Mouse (Mus musculus): ENCODE measurements around the gene Tspan9. TPM values are rescaled to one million over a fixed set of nuclear protein-coding genes. Genes with fewer than 3 reads are reported as not detected.
A peak's percentile ranks its signal among the peaks of the same experiment; 100 is the strongest.

Tspan9 gene
- polyA plus RNA-seq, 1 experiment from 2014 or later, result 177 TPM

GRCm38 (mm10) chr6:127991509-127992176 is 151.8 kb downstream of the Tspan9 start:
- no peak for ATAC-seq (ENCODE audit: insufficient read depth, low FRiP score)
- H3K27me3 ChIP-seq (ENCODE audit: control insufficient read depth, insufficient read depth, low read length), result no peaks in the 10 kb centered on the region
- no peak overlapping the region for H3K4me3 ChIP-seq (replicated peaks; ENCODE audit: low read length)
- no peaks in the 10 kb centered on the region; the same call in 1 of the 2 replicates for H3K36me3 ChIP-seq (ENCODE audit: control insufficient read depth, insufficient read depth, low read length)
- H3K4me1 ChIP-seq (ENCODE audit: control insufficient read depth, insufficient read depth, low read length), result peaks cover 16% of the 10 kb centered on the region
- 67% methylated on average over 11 of the region's 11 CpGs for WGBS
- H3K9ac ChIP-seq (ENCODE audit: low read length), result peak overlapping the region; percentile 40; the same call in 1 of the 2 replicates
- H3K27ac ChIP-seq (ENCODE audit: low read length), result peak overlapping the region; percentile 46
- H3K9me3 ChIP-seq (replicated peaks; ENCODE audit: control insufficient read depth, low read length), result no peaks in the 10 kb centered on the region
- no peak overlapping the region for H3K4me2 ChIP-seq (ENCODE audit: low read depth, low read length)

- H3K4me3 ChIP-seq (replicated peaks; ENCODE audit: low read length), result no peak overlapping the region
- peak overlapping the region; percentile 82 for H3K27ac ChIP-seq (ENCODE audit: low read length)
- H3K9ac ChIP-seq (ENCODE audit: low read length), result 0 out of 2 replicates have a peak overlapping the region, but pooled peaks have one; percentile 37
- H3K4me1 ChIP-seq (ENCODE audit: control insufficient read depth, insufficient read depth, low read length), result peaks cover 16% of the 10 kb centered on the region
- H3K27me3 ChIP-seq (ENCODE audit: control insufficient read depth, insufficient read depth, low read length), result no peaks in the 10 kb centered on the region
- H3K4me2 ChIP-seq (ENCODE audit: low read depth, low read length), result peak overlapping the region; percentile 26; the same call in 1 of the 2 replicates
- H3K36me3 ChIP-seq (ENCODE audit: control insufficient read depth, insufficient read depth, low read length), result no peaks in the 10 kb centered on the region; the same call in 1 of the 2 replicates
- ATAC-seq (ENCODE audit: insufficient read depth, low FRiP score), result peak; percentile 89
- WGBS, result 49% methylated on average over 11 of the region's 11 CpGs
- H3K9me3 ChIP-seq (replicated peaks; ENCODE audit: control insufficient read depth, low read length), result no peaks in the 10 kb centered on the region
Measured at GRCm38 (mm10) chr6:127989624-127990212, 153.7 kb downstream of the Tspan9 start.

GRCm38 (mm10) chr6:127988944-127989494 is 154.4 kb downstream of the Tspan9 start:
- ATAC-seq (ENCODE audit: insufficient read depth, low FRiP score), result no peak
- WGBS, result 79% methylated on average over 12 of the region's 12 CpGs
- H3K4me3 ChIP-seq (replicated peaks; ENCODE audit: low read length), result no peak overlapping the region

GRCm38 (mm10) chr6:127987374-127987773 is 156.0 kb downstream of the Tspan9 start:
- WGBS, result 85% methylated on average over 14 of the region's 14 CpGs
- H3K4me3 ChIP-seq (replicated peaks; ENCODE audit: low read length), result no peak overlapping the region
- H3K9me3 ChIP-seq (replicated peaks; ENCODE audit: control insufficient read depth, low read length), result no peaks in the 10 kb centered on the region
- H3K9ac ChIP-seq (ENCODE audit: low read length), result no peak overlapping the region
- no peaks in the 10 kb centered on the region for H3K27me3 ChIP-seq (ENCODE audit: control insufficient read depth, insufficient read depth, low read length)
- H3K4me1 ChIP-seq (ENCODE audit: control insufficient read depth, insufficient read depth, low read length), result peaks cover 16% of the 10 kb centered on the region
- no peak overlapping the region for H3K4me2 ChIP-seq (ENCODE audit: low read depth, low read length)
- H3K27ac ChIP-seq (ENCODE audit: low read length), result no peak overlapping the region
- no peak for ATAC-seq (ENCODE audit: insufficient read depth, low FRiP score)
- no peaks in the 10 kb centered on the region; the same call in 1 of the 2 replicates for H3K36me3 ChIP-seq (ENCODE audit: control insufficient read depth, insufficient read depth, low read length)

More at GRCm38 (mm10) chr6:127988944-127989494, 154.4 kb downstream of the Tspan9 start:
- H3K4me1 ChIP-seq (ENCODE audit: control insufficient read depth, insufficient read depth, low read length), result peaks cover 16% of the 10 kb centered on the region
- H3K9ac ChIP-seq (ENCODE audit: low read length), result no peak overlapping the region
- H3K36me3 ChIP-seq (ENCODE audit: control insufficient read depth, insufficient read depth, low read length), result no peaks in the 10 kb centered on the region; the same call in 1 of the 2 replicates
- H3K27ac ChIP-seq (ENCODE audit: low read length), result peak overlapping the region; percentile 82
- no peak overlapping the region for H3K4me2 ChIP-seq (ENCODE audit: low read depth, low read length)
- no peaks in the 10 kb centered on the region for H3K9me3 ChIP-seq (replicated peaks; ENCODE audit: control insufficient read depth, low read length)
- no peaks in the 10 kb centered on the region for H3K27me3 ChIP-seq (ENCODE audit: control insufficient read depth, insufficient read depth, low read length)

- no peak for ATAC-seq (ENCODE audit: insufficient read depth, low FRiP score)
- peaks cover 20% of the 10 kb centered on the region for H3K4me1 ChIP-seq (ENCODE audit: control insufficient read depth, insufficient read depth, low read length)
- peak overlapping the region; percentile 2; the same call in 1 of the 2 replicates for H3K9ac ChIP-seq (ENCODE audit: low read length)
- no peaks in the 10 kb centered on the region for H3K36me3 ChIP-seq (ENCODE audit: control insufficient read depth, insufficient read depth, low read length)
- H3K9me3 ChIP-seq (replicated peaks; ENCODE audit: control insufficient read depth, low read length), result no peaks in the 10 kb centered on the region
- H3K4me2 ChIP-seq (ENCODE audit: low read depth, low read length), result no peak overlapping the region
- H3K27me3 ChIP-seq (ENCODE audit: control insufficient read depth, insufficient read depth, low read length), result no peaks in the 10 kb centered on the region
- H3K27ac ChIP-seq (ENCODE audit: low read length), result peak overlapping the region; percentile 1
- WGBS, result 51% methylated on average over 9 of the region's 9 CpGs
- H3K4me3 ChIP-seq (replicated peaks; ENCODE audit: low read length), result no peak overlapping the region
Measured at GRCm38 (mm10) chr6:127986357-127986756, 157.0 kb downstream of the Tspan9 start.

GRCm38 (mm10) chr6:127981176-127981575 is 162.2 kb downstream of the Tspan9 start:
- WGBS, result 37% methylated on average over 8 of the region's 8 CpGs
- Histone ChIP-seq H3K9ac (ENCODE audit: low read length) (no peak overlapping the region), H3K9me3 (replicated peaks; ENCODE audit: control insufficient read depth, low read length) (no peaks in the 10 kb centered on the region), H3K27me3 (ENCODE audit: control insufficient read depth, insufficient read depth, low read length) (no peaks in the 10 kb centered on the region), H3K27ac (ENCODE audit: low read length) (peak overlapping the region; percentile 47; the same call in 1 of the 2 replicates), H3K36me3 (ENCODE audit: control insufficient read depth, insufficient read depth, low read length) (no peaks in the 10 kb centered on the region), H3K4me2 (ENCODE audit: low read depth, low read length) (no peak overlapping the region), H3K4me3 (replicated peaks; ENCODE audit: low read length) (no peak overlapping the region), H3K4me1 (ENCODE audit: control insufficient read depth, insufficient read depth, low read length) (peaks cover 12% of the 10 kb centered on the region)
- no peak for ATAC-seq (ENCODE audit: insufficient read depth, low FRiP score)

- ATAC-seq (ENCODE audit: insufficient read depth, low FRiP score), result no peak
- no peak overlapping the region for H3K9ac ChIP-seq (ENCODE audit: low read length)
- H3K27me3 ChIP-seq (ENCODE audit: control insufficient read depth, insufficient read depth, low read length), result no peaks in the 10 kb centered on the region
- H3K9me3 ChIP-seq (replicated peaks; ENCODE audit: control insufficient read depth, low read length), result no peaks in the 10 kb centered on the region
- no peak overlapping the region for H3K4me2 ChIP-seq (ENCODE audit: low read depth, low read length)
- H3K4me3 ChIP-seq (replicated peaks; ENCODE audit: low read length), result no peak overlapping the region
- WGBS, result 60% methylated on average over 11 of the region's 11 CpGs
- H3K4me1 ChIP-seq (ENCODE audit: control insufficient read depth, insufficient read depth, low read length), result peaks cover 12% of the 10 kb centered on the region
- no peak overlapping the region for H3K27ac ChIP-seq (ENCODE audit: low read length)
- no peaks in the 10 kb centered on the region for H3K36me3 ChIP-seq (ENCODE audit: control insufficient read depth, insufficient read depth, low read length)
Measured at GRCm38 (mm10) chr6:127980381-127981045, 162.9 kb downstream of the Tspan9 start.

GRCm38 (mm10) chr6:127979831-127980230 is 163.6 kb downstream of the Tspan9 start:
- H3K27ac ChIP-seq (ENCODE audit: low read length), result no peak overlapping the region
- WGBS, result 95% methylated on average over 5 of the region's 5 CpGs
- ATAC-seq (ENCODE audit: insufficient read depth, low FRiP score), result no peak
- H3K9ac ChIP-seq (ENCODE audit: low read length), result no peak overlapping the region
- H3K36me3 ChIP-seq (ENCODE audit: control insufficient read depth, insufficient read depth, low read length), result no peaks in the 10 kb centered on the region
- peaks cover 12% of the 10 kb centered on the region for H3K4me1 ChIP-seq (ENCODE audit: control insufficient read depth, insufficient read depth, low read length)
- H3K4me2 ChIP-seq (ENCODE audit: low read depth, low read length), result no peak overlapping the region
- H3K9me3 ChIP-seq (replicated peaks; ENCODE audit: control insufficient read depth, low read length), result no peaks in the 10 kb centered on the region
- no peak overlapping the region for H3K4me3 ChIP-seq (replicated peaks; ENCODE audit: low read length)
- no peaks in the 10 kb centered on the region for H3K27me3 ChIP-seq (ENCODE audit: control insufficient read depth, insufficient read depth, low read length)

- no peaks in the 10 kb centered on the region for H3K36me3 ChIP-seq (ENCODE audit: control insufficient read depth, insufficient read depth, low read length)
- H3K4me3 ChIP-seq (replicated peaks; ENCODE audit: low read length), result no peak overlapping the region
- H3K27me3 ChIP-seq (ENCODE audit: control insufficient read depth, insufficient read depth, low read length), result no peaks in the 10 kb centered on the region
- no peak for ATAC-seq (ENCODE audit: insufficient read depth, low FRiP score)
- WGBS, result 65% methylated on average over 20 of the region's 20 CpGs
- peaks cover 17% of the 10 kb centered on the region for H3K4me1 ChIP-seq (ENCODE audit: control insufficient read depth, insufficient read depth, low read length)
- no peak overlapping the region for H3K9ac ChIP-seq (ENCODE audit: low read length)
- no peak overlapping the region for H3K4me2 ChIP-seq (ENCODE audit: low read depth, low read length)
- no peak overlapping the region for H3K27ac ChIP-seq (ENCODE audit: low read length)
- no peaks in the 10 kb centered on the region for H3K9me3 ChIP-seq (replicated peaks; ENCODE audit: control insufficient read depth, low read length)
Measured at GRCm38 (mm10) chr6:127978941-127979340, 164.5 kb downstream of the Tspan9 start.
